Mouse (Mus musculus): ENCODE results near the gene Atg3. TPM values are rescaled to one million over a fixed set of nuclear protein-coding genes. Genes with fewer than 3 reads are reported as not detected.

The Atg3 gene
- polyA plus RNA-seq (2015; fragmentation: Nextera tagmentation; extraction: Ambion mirVana) = 46.0 and 48.8 TPM in 2 replicates

GRCm38 (mm10) chr16:45158522-45159388 is at the start of gene Atg3, which contains the start of gene Slc35a5:
TSS of gene Atg3 (plus strand) at chr16:45158785.
TSS of gene Slc35a5 (minus strand) at chr16:45158706.
- H3K36me3 ChIP-seq = peaks cover 18% of the 10 kb centered on the region
- H3K4me2 ChIP-seq (replicated peaks) = peak within 1 kb of the TSS; percentile 81
- peak within 1 kb of the TSS; percentile 77 for H3K4me3 ChIP-seq (replicated peaks)
- H3K27ac ChIP-seq = peak within 1 kb of the TSS; percentile 93
- peak within 1 kb of the TSS; percentile 95 for H3K9ac ChIP-seq (replicated peaks)
- WGBS = under 1% methylated on average over 56 of the region's 64 CpGs
- H3K27me3 ChIP-seq = no peaks in the 10 kb centered on the region
- H3K4me1 ChIP-seq (replicated peaks) = peaks cover 32% of the 10 kb centered on the region
- H3K9me3 ChIP-seq = no peaks in the 10 kb centered on the region
- ATAC-seq = peak; percentile 99

- H3K27ac ChIP-seq = no peak overlapping the region
- no peak overlapping the region for H3K4me2 ChIP-seq (replicated peaks)
- no peaks in the 10 kb centered on the region for H3K27me3 ChIP-seq
- no peak overlapping the region for H3K4me3 ChIP-seq (replicated peaks)
- no peaks in the 10 kb centered on the region for H3K36me3 ChIP-seq
- no peaks in the 10 kb centered on the region for H3K9me3 ChIP-seq
- no peaks in the 10 kb centered on the region for H3K4me1 ChIP-seq (replicated peaks)
- H3K9ac ChIP-seq (replicated peaks) = no peak overlapping the region
- ATAC-seq = no peak
- WGBS = 79% methylated on average over 4 of the region's 4 CpGs
These were observed 48.1 kb upstream of the Atg3 start for GRCm38 (mm10) chr16:45110498-45110897.

- Histone ChIP-seq H3K36me3 (no peaks in the 10 kb centered on the region), H3K4me1 (replicated peaks) (no peaks in the 10 kb centered on the region), H3K9ac (replicated peaks) (no peak overlapping the region), H3K27me3 (no peaks in the 10 kb centered on the region), H3K9me3 (no peaks in the 10 kb centered on the region), H3K4me3 (replicated peaks) (no peak overlapping the region), H3K4me2 (replicated peaks) (no peak overlapping the region), H3K27ac (no peak overlapping the region)
- WGBS = 94% methylated on average over 3 of the region's 3 CpGs
- no peak for ATAC-seq
These were observed 41.4 kb upstream of the Atg3 start for GRCm38 (mm10) chr16:45117200-45117599.

- H3K27me3 ChIP-seq = no peaks in the 10 kb centered on the region
- WGBS = 91% methylated on average over 3 of the region's 3 CpGs
- H3K36me3 ChIP-seq = no peaks in the 10 kb centered on the region
- H3K9me3 ChIP-seq = no peaks in the 10 kb centered on the region
- no peak for ATAC-seq
- H3K4me2 ChIP-seq (replicated peaks) = no peak overlapping the region
- no peaks in the 10 kb centered on the region for H3K4me1 ChIP-seq (replicated peaks)
- H3K27ac ChIP-seq = no peak overlapping the region
- no peak overlapping the region for H3K4me3 ChIP-seq (replicated peaks)
- H3K9ac ChIP-seq (replicated peaks) = no peak overlapping the region
These were observed 39.8 kb upstream of the Atg3 start for GRCm38 (mm10) chr16:45118760-45119159.

GRCm38 (mm10) chr16:45120844-45121425 is 37.6 kb upstream of the Atg3 start:
- H3K4me3 ChIP-seq (replicated peaks) = no peak overlapping the region
- no peaks in the 10 kb centered on the region for H3K9me3 ChIP-seq
- H3K9ac ChIP-seq (replicated peaks) = no peak overlapping the region
- H3K4me1 ChIP-seq (replicated peaks) = no peaks in the 10 kb centered on the region
- H3K27me3 ChIP-seq = no peaks in the 10 kb centered on the region
- no peak overlapping the region for H3K27ac ChIP-seq
- ATAC-seq = no peak
- WGBS = 88% methylated on average over 5 of the region's 5 CpGs
- H3K36me3 ChIP-seq = no peaks in the 10 kb centered on the region
- no peak overlapping the region for H3K4me2 ChIP-seq (replicated peaks)

GRCm38 (mm10) chr16:45122571-45122970 is 36.0 kb upstream of the Atg3 start:
- no peak for ATAC-seq
- H3K9ac ChIP-seq (replicated peaks) = no peak overlapping the region
- H3K27ac ChIP-seq = no peak overlapping the region
- no peaks in the 10 kb centered on the region for H3K27me3 ChIP-seq
- no peaks in the 10 kb centered on the region for H3K9me3 ChIP-seq
- WGBS = 79% methylated on average over 5 of the region's 5 CpGs
- H3K4me1 ChIP-seq (replicated peaks) = no peaks in the 10 kb centered on the region
- H3K4me2 ChIP-seq (replicated peaks) = no peak overlapping the region
- no peaks in the 10 kb centered on the region for H3K36me3 ChIP-seq
- H3K4me3 ChIP-seq (replicated peaks) = no peak overlapping the region

GRCm38 (mm10) chr16:45124230-45125203 is 34.1 kb upstream of the Atg3 start:
- no peaks in the 10 kb centered on the region for H3K36me3 ChIP-seq
- H3K9ac ChIP-seq (replicated peaks) = no peak overlapping the region
- H3K4me1 ChIP-seq (replicated peaks) = no peaks in the 10 kb centered on the region
- H3K4me3 ChIP-seq (replicated peaks) = no peak overlapping the region
- no peak for ATAC-seq
- 74% methylated on average over 9 of the region's 9 CpGs for WGBS
- no peak overlapping the region for H3K27ac ChIP-seq
- H3K9me3 ChIP-seq = no peaks in the 10 kb centered on the region
- no peaks in the 10 kb centered on the region for H3K27me3 ChIP-seq
- H3K4me2 ChIP-seq (replicated peaks) = no peak overlapping the region

GRCm38 (mm10) chr16:45127936-45128710 is 30.5 kb upstream of the Atg3 start:
- no peak for ATAC-seq
- H3K9me3 ChIP-seq = no peaks in the 10 kb centered on the region
- no peak overlapping the region for H3K27ac ChIP-seq
- no peaks in the 10 kb centered on the region for H3K27me3 ChIP-seq
- H3K9ac ChIP-seq (replicated peaks) = no peak overlapping the region
- no peaks in the 10 kb centered on the region for H3K36me3 ChIP-seq
- H3K4me2 ChIP-seq (replicated peaks) = no peak overlapping the region
- no peak overlapping the region for H3K4me3 ChIP-seq (replicated peaks)
- no peaks in the 10 kb centered on the region for H3K4me1 ChIP-seq (replicated peaks)
- WGBS = 81% methylated on average over 2 of the region's 2 CpGs

GRCm38 (mm10) chr16:45141711-45142110 is 16.9 kb upstream of the Atg3 start:
- H3K27ac ChIP-seq = no peak overlapping the region
- 95% methylated on average over 5 of the region's 5 CpGs for WGBS
- no peak for ATAC-seq
- H3K4me1 ChIP-seq (replicated peaks) = no peaks in the 10 kb centered on the region
- no peak overlapping the region for H3K9ac ChIP-seq (replicated peaks)
- H3K9me3 ChIP-seq = no peaks in the 10 kb centered on the region
- H3K4me3 ChIP-seq (replicated peaks) = no peak overlapping the region
- no peaks in the 10 kb centered on the region for H3K27me3 ChIP-seq
- no peak overlapping the region for H3K4me2 ChIP-seq (replicated peaks)
- H3K36me3 ChIP-seq = peaks cover 69% of the 10 kb centered on the region

GRCm38 (mm10) chr16:45142565-45142964 is 16.0 kb upstream of the Atg3 start:
- no peak overlapping the region for H3K4me2 ChIP-seq (replicated peaks)
- H3K4me1 ChIP-seq (replicated peaks) = no peaks in the 10 kb centered on the region
- H3K27me3 ChIP-seq = no peaks in the 10 kb centered on the region
- no peak overlapping the region for H3K27ac ChIP-seq
- ATAC-seq = no peak
- H3K9ac ChIP-seq (replicated peaks) = no peak overlapping the region
- 97% methylated on average over 5 of the region's 5 CpGs for WGBS
- peaks cover 76% of the 10 kb centered on the region for H3K36me3 ChIP-seq
- no peak overlapping the region for H3K4me3 ChIP-seq (replicated peaks)
- H3K9me3 ChIP-seq = no peaks in the 10 kb centered on the region

GRCm38 (mm10) chr16:45145119-45145518 is 13.5 kb upstream of the Atg3 start:
- no peak overlapping the region for H3K27ac ChIP-seq
- no peaks in the 10 kb centered on the region for H3K4me1 ChIP-seq (replicated peaks)
- no peaks in the 10 kb centered on the region for H3K9me3 ChIP-seq
- H3K4me3 ChIP-seq (replicated peaks) = no peak overlapping the region
- H3K27me3 ChIP-seq = no peaks in the 10 kb centered on the region
- H3K36me3 ChIP-seq = peaks cover 79% of the 10 kb centered on the region
- H3K4me2 ChIP-seq (replicated peaks) = no peak overlapping the region
- no peak for ATAC-seq
- no peak overlapping the region for H3K9ac ChIP-seq (replicated peaks)
- 95% methylated on average over 6 of the region's 6 CpGs for WGBS

Measured in midbrain, embryonic 13.5 days (tissue).